Mouse (Mus musculus) limb, embryonic 11.5 days (tissue): ENCODE data around the gene Slc44a5. TPM values are rescaled to one million over a fixed set of nuclear protein-coding genes. Genes with fewer than 3 reads are reported as not detected.

Experiments
- ATAC-seq: fragments of 200-750 bp; cut with Nextera tagmentation; 2 replicates; pipeline ENCODE4 v1.8.0; 2017; ENCODE audit warnings: low read depth; ENCODE audit not compliant: insufficient number of reproducible peaks, low FRiP score, low TSS enrichment
- DNase-seq: peaks from one replicate; pipeline ENCODE4 v3.0.0-alpha.2; 2015; ENCODE audit warnings: low spot score
- H3K27ac ChIP-seq: fragments of 300-500 bp; sonication (generic); replicated peaks from 2 replicates; pipeline ENCODE4 v1.5.1; 2014; ENCODE audit warnings: low read depth, mild to moderate bottlenecking, low read length
- H3K27me3 ChIP-seq: fragments of 300-500 bp; sonication (generic); 2 replicates; pipeline ENCODE4 v1.6.1; 2014; ENCODE audit warnings: mild to moderate bottlenecking, low read length, mixed read lengths; ENCODE audit not compliant: control insufficient read depth, insufficient read depth
- H3K36me3 ChIP-seq: fragments of 300-500 bp; sonication (generic); 2 replicates; pipeline ENCODE4 v1.6.1; 2014; ENCODE audit warnings: mild to moderate bottlenecking, low read length, moderate library complexity, mixed read lengths; ENCODE audit not compliant: control insufficient read depth, insufficient read depth
- H3K4me1 ChIP-seq: fragments of 300-500 bp; sonication (generic); 2 replicates; pipeline ENCODE4 v1.6.1; 2014; ENCODE audit warnings: low read length, mixed read lengths; ENCODE audit not compliant: control insufficient read depth, insufficient read depth
- H3K4me2 ChIP-seq: fragments of 300-500 bp; sonication (generic); 2 replicates; pipeline ENCODE4 v1.6.1; 2014; ENCODE audit warnings: low read depth, mild to moderate bottlenecking, moderate library complexity; ENCODE audit not compliant: severe bottlenecking
- H3K4me3 ChIP-seq: fragments of 300-500 bp; sonication (generic); 2 replicates; pipeline ENCODE4 v1.5.1; 2014; ENCODE audit warnings: low read depth, low read length
- H3K9ac ChIP-seq: fragments of 300-500 bp; sonication (generic); 2 replicates; pipeline ENCODE4 v1.6.1; 2014; ENCODE audit warnings: mild to moderate bottlenecking, low read length
- H3K9me3 ChIP-seq: fragments of 300-500 bp; sonication (generic); 2 replicates; pipeline ENCODE4 v1.6.1; 2016; ENCODE audit warnings: low read length; ENCODE audit not compliant: control insufficient read depth
- WGBS: fragments of 180-500 bp; shearing (Covaris S2); extraction: QIAGEN DNeasy Blood & Tissue Kit; methylation state at CpG from one replicate; pipeline ENCODE4 v1.1.7; 2014; 5-methylcytosine and 5-hydroxymethylcytosine counted together
- polyA plus RNA-seq: library from polyadenylated mRNA; unstranded; fragments of >200 nt; fragmentation: Nextera tagmentation; extraction: Ambion mirVana; gene quantifications from 2 replicates; pipeline ENCODE4 v1.2.1, GENCODE M21; 2014

Gene Slc44a5
- polyA plus RNA-seq, 1 experiment from 2014 or later = 0.39 TPM

GRCm38 (mm10) chr3:154287217-154287616, 314.0 kb downstream of the Slc44a5 start:
- Histone ChIP-seq H3K4me3 (no peak overlapping the region), H3K27me3 (no peaks in the 10 kb centered on the region; the same call in 1 of the 2 replicates), H3K9ac (no peak overlapping the region), H3K4me1 (0 out of 2 replicates have a peak, but pooled peaks cover 3% of the 10 kb centered on the region), H3K9me3 (no peaks in the 10 kb centered on the region), H3K27ac (no peak overlapping the region), H3K36me3 (no peaks in the 10 kb centered on the region), H3K4me2 (no peak overlapping the region)
- ATAC-seq (no peak), DNase-seq (no peak)
- WGBS = 79% methylated on average over 2 of the region's 2 CpGs

GRCm38 (mm10) chr3:154288429-154289069, 315.3 kb downstream of the Slc44a5 start:
- WGBS = 83% methylated on average over 4 of the region's 4 CpGs
- H3K27ac ChIP-seq = no peak overlapping the region
- H3K4me1 ChIP-seq = 0 out of 2 replicates have a peak, but pooled peaks cover 3% of the 10 kb centered on the region
- H3K27me3 ChIP-seq = no peaks in the 10 kb centered on the region; the same call in 1 of the 2 replicates
- DNase-seq = no peak
- H3K9me3 ChIP-seq = no peaks in the 10 kb centered on the region
- H3K36me3 ChIP-seq = no peaks in the 10 kb centered on the region
- no peak overlapping the region for H3K4me3 ChIP-seq
- no peak overlapping the region for H3K4me2 ChIP-seq
- no peak overlapping the region for H3K9ac ChIP-seq
- ATAC-seq = no peak

- H3K4me3 ChIP-seq = no peak overlapping the region
- no peak overlapping the region for H3K9ac ChIP-seq
- H3K4me2 ChIP-seq = no peak overlapping the region
- H3K4me1 ChIP-seq = no peaks in the 10 kb centered on the region
- H3K27me3 ChIP-seq = no peaks in the 10 kb centered on the region; the same call in 1 of the 2 replicates
- no peaks in the 10 kb centered on the region for H3K9me3 ChIP-seq
- 80% methylated on average over 2 of the region's 2 CpGs for WGBS
- ATAC-seq (no peak), DNase-seq (no peak)
- H3K36me3 ChIP-seq = no peaks in the 10 kb centered on the region
- no peak overlapping the region for H3K27ac ChIP-seq
These were observed 317.1 kb downstream of the Slc44a5 start for GRCm38 (mm10) chr3:154290351-154290750.

- no peak overlapping the region for H3K9ac ChIP-seq
- ATAC-seq (no peak), DNase-seq (no peak)
These were observed 318.9 kb downstream of the Slc44a5 start for GRCm38 (mm10) chr3:154292126-154292525.

DNA sequence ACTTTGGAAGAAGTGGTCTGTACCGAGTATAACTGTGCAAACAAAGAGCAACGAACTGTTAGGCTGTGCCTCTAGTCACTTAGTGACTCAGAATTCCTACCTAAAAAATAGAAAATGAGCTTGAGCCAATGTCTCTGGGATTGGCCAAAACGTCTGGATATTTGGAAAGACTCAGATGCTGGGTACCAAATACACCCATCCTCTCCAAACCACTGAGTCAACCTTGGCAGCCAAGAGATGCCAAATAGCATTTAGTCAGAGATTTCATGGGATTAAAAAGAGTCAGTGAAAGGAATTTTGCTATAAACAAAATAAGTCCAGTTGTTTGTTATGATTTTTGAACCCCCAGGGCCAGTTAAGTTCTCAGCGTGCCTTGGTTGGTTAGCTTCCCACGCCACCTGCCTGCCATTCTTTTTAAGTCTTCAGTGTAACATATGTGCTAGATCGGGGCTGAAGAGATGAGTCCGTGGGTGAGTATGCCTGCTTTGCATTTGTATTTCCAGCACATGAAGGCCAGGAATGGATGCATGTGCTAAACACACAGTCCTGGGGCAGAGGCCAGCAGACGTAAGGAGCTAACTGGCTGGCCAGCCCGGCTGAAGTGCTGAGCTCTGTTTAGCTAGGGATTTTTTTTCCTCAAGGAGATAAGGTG, 320.7 kb downstream of the Slc44a5 start:
- Histone ChIP-seq H3K9me3 (no peaks in the 10 kb centered on the region), H3K9ac (no peak overlapping the region), H3K4me3 (no peak overlapping the region), H3K36me3 (no peaks in the 10 kb centered on the region), H3K27ac (no peak overlapping the region), H3K4me1 (no peaks in the 10 kb centered on the region), H3K4me2 (no peak overlapping the region), H3K27me3 (no peaks in the 10 kb centered on the region)
- 84% methylated on average over 9 of the region's 9 CpGs for WGBS
- DNase-seq (no peak), ATAC-seq (no peak)

More at GRCm38 (mm10) chr3:154292126-154292525, 318.9 kb downstream of the Slc44a5 start:
- Histone ChIP-seq H3K4me1 (no peaks in the 10 kb centered on the region), H3K27ac (no peak overlapping the region), H3K9me3 (no peaks in the 10 kb centered on the region), H3K4me3 (no peak overlapping the region), H3K27me3 (no peaks in the 10 kb centered on the region; the same call in 1 of the 2 replicates), H3K36me3 (no peaks in the 10 kb centered on the region), H3K4me2 (no peak overlapping the region)
- 73% methylated on average over 5 of the region's 5 CpGs for WGBS

GRCm38 (mm10) chr3:154294924-154295834, 321.9 kb downstream of the Slc44a5 start:
- ATAC-seq = no peak
- WGBS = 90% methylated on average over 17 of the region's 17 CpGs
- Histone ChIP-seq H3K27ac (no peak overlapping the region), H3K4me3 (no peak overlapping the region), H3K27me3 (no peaks in the 10 kb centered on the region), H3K4me2 (no peak overlapping the region), H3K4me1 (no peaks in the 10 kb centered on the region), H3K9me3 (no peaks in the 10 kb centered on the region), H3K9ac (no peak overlapping the region), H3K36me3 (no peaks in the 10 kb centered on the region)
- no peak for DNase-seq

DNA sequence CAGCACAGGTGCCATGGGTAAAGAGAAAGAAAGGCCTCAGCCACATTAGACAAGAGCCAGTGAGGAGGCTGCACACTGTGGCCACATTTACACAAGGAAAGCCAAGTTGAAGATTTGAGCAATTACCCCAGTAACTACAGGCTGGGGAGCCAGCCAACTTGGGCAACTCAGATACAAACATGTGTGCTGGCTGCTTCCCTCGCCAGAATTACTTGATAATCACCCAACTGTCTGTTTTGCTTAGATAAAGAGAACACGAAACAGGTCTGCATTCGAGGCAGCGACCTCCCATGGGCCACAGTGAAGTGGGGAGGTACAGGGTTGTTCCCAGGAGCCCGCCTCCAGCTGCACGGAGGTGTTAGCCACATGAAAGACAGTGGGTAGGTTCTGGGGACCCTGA, 324.3 kb downstream of the Slc44a5 start:
- H3K4me1 ChIP-seq = no peaks in the 10 kb centered on the region
- ATAC-seq (no peak), DNase-seq (no peak)
- WGBS = 55% methylated on average over 6 of the region's 6 CpGs
- no peaks in the 10 kb centered on the region for H3K27me3 ChIP-seq
- H3K9me3 ChIP-seq = no peaks in the 10 kb centered on the region
- no peak overlapping the region for H3K9ac ChIP-seq
- no peak overlapping the region for H3K4me3 ChIP-seq
- H3K4me2 ChIP-seq = no peak overlapping the region
- no peak overlapping the region for H3K27ac ChIP-seq
- no peaks in the 10 kb centered on the region for H3K36me3 ChIP-seq

GRCm38 (mm10) chr3:154298490-154298889, 325.3 kb downstream of the Slc44a5 start:
- Histone ChIP-seq H3K4me3 (no peak overlapping the region), H3K27ac (no peak overlapping the region), H3K27me3 (no peaks in the 10 kb centered on the region), H3K9me3 (no peaks in the 10 kb centered on the region), H3K4me2 (no peak overlapping the region), H3K4me1 (no peaks in the 10 kb centered on the region), H3K36me3 (no peaks in the 10 kb centered on the region), H3K9ac (no peak overlapping the region)
- DNase-seq = no peak
- no peak for ATAC-seq
